Comparison of ENCODE assay signal across 30 mouse cellular contexts in the genomic region with DNA sequence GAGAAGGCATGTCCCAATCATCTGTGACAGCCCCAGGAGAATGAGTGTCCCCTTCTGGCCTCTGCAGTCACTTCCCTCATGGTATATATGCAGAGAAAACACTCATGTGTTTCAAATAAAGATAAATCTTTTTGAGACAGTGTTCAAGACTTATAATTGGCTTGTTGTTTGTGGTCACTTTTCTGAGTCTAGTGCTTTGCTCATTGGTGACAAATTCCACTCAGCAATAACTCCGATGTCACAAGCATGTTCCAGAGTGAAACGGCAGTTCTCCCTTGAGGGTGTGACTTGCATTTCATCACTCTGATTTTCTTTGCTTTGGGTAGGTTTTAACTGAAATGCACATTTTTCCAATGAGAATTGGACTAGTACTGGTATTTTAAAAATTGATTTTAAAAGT. TPM values are rescaled to one million over a fixed set of nuclear protein-coding genes. Genes with fewer than 3 reads are reported as not detected.
DNase-seq lines count a peak whose midpoint lies in the region; ATAC-seq and TF ChIP-seq lines count a peak whose summit lies in the region.
"Had no signal": no experiment of that assay in that cellular context is flagged by ENCODE, and none has a peak within 500 bp of the region (broad histone marks: within the 10 kb centered on the region; RNA-seq: fewer than 3 reads in every experiment).

No protein-coding gene starts in this region.

- 54% methylated on average over 2 of the region's 2 CpGs for WGBS in liver, postnatal 0 days (ENCODE audit: insufficient replicate concordance)
- 24% methylated on average over 2 of the region's 2 CpGs for WGBS in bone marrow, adult 2 months
- 26% methylated on average over 2 of the region's 2 CpGs for WGBS in macrophage (ENCODE audit: missing documents)

- H3K79me2 ChIP-seq in macrophage (ENCODE audit: inconsistent target): no peaks in the 10 kb centered on the region

- peaks cover 5% of the 10 kb centered on the region; the same call in 1 of the 2 replicates for H3K4me1 ChIP-seq in liver, postnatal 0 days (ENCODE audit: insufficient read depth)
- peaks cover 1% of the 10 kb centered on the region; the same call in 1 of the 2 replicates for H3K4me1 ChIP-seq in bone marrow, adult 2 months (ENCODE audit: control insufficient read depth, insufficient read depth, low read length)
- H3K4me1 ChIP-seq: embryonic facial prominence, embryonic 12.5 days; forebrain, embryonic 15.5 days; heart, embryonic 13.5 days; hindbrain, embryonic 10.5 days; intestine, embryonic 15.5 days; lung, embryonic 15.5 days; midbrain, embryonic 10.5 days; neural tube, embryonic 12.5 days had no signal

- 0 out of 2 replicates have a peak, but pooled peaks have one; percentile 37 for ATAC-seq in liver, postnatal 0 days
- ATAC-seq: CD4-positive, CD25-positive, alpha-beta regulatory T cell, adult 4 months; forebrain, embryonic 15.5 days; hindbrain, postnatal 0 days; intestine, embryonic 15.5 days; midbrain, embryonic 16.5 days had no signal

- peak overlapping the region; percentile 40; the same call in 1 of the 2 replicates for H3K27ac ChIP-seq in liver, postnatal 0 days (ENCODE audit: low read depth)
- H3K27ac ChIP-seq in bone marrow, adult 2 months (ENCODE audit: control insufficient read depth, insufficient read depth, low read depth, low read length, poor library complexity): peak overlapping the region; percentile 57
- peak overlapping the region; percentile 12; the same call in 1 of the 2 replicates for H3K27ac ChIP-seq in macrophage
- H3K27ac ChIP-seq: embryonic facial prominence, embryonic 12.5 days; forebrain, embryonic 15.5 days; gastrocnemius, adult 2 months; heart, embryonic 13.5 days; hindbrain, embryonic 10.5 days; hindbrain, postnatal 0 days; intestine, embryonic 15.5 days; kidney, postnatal 0 days; liver, embryonic 14.5 days; lung, embryonic 15.5 days; midbrain, embryonic 10.5 days; neural tube, embryonic 12.5 days had no signal

- no peak overlapping the region for H3K4me2 ChIP-seq in liver, postnatal 0 days (ENCODE audit: low read depth, low read length)
- H3K4me2 ChIP-seq: embryonic facial prominence, embryonic 12.5 days; forebrain, embryonic 15.5 days; heart, embryonic 13.5 days; intestine, embryonic 15.5 days; lung, embryonic 15.5 days; neural tube, embryonic 12.5 days had no signal

- H3K36me3 ChIP-seq in liver, postnatal 0 days (replicated peaks; ENCODE audit: insufficient read depth, low read length): no peaks in the 10 kb centered on the region
- no peaks in the 10 kb centered on the region for H3K36me3 ChIP-seq in macrophage (ENCODE audit: inconsistent target)
- H3K36me3 ChIP-seq: embryonic facial prominence, embryonic 12.5 days; forebrain, embryonic 15.5 days; heart, embryonic 13.5 days; hindbrain, embryonic 10.5 days; intestine, embryonic 15.5 days; lung, embryonic 15.5 days; midbrain, embryonic 10.5 days; neural tube, embryonic 12.5 days had no signal

- TF ChIP-seq EP300 in liver, postnatal 0 days (IDR thresholded peaks at IDR 0.05; ENCODE audit: low read depth): no peak

- H3K27me3 ChIP-seq in liver, postnatal 0 days (ENCODE audit: insufficient read depth, low read length): no peaks in the 10 kb centered on the region
- H3K27me3 ChIP-seq: embryonic facial prominence, embryonic 12.5 days; forebrain, embryonic 15.5 days; heart, embryonic 13.5 days; intestine, embryonic 15.5 days; lung, embryonic 15.5 days; neural tube, embryonic 12.5 days had no signal

- no peak overlapping the region for H3K4me3 ChIP-seq in liver, postnatal 0 days (ENCODE audit: low read depth, low read length)
- H3K4me3 ChIP-seq in bone marrow, adult 2 months (replicated peaks; ENCODE audit: control insufficient read depth, low read depth, low read length): no peak overlapping the region
- no peak overlapping the region for H3K4me3 ChIP-seq in macrophage (ENCODE audit: inconsistent target)
- H3K4me3 ChIP-seq: embryonic facial prominence, embryonic 12.5 days; forebrain, embryonic 15.5 days; gastrocnemius, adult 2 months; heart, embryonic 13.5 days; hindbrain, embryonic 10.5 days; intestine, embryonic 15.5 days; lung, embryonic 15.5 days; midbrain, embryonic 10.5 days; myocyte; neural tube, embryonic 12.5 days had no signal

- TF ChIP-seq POLR2A in bone marrow, adult 2 months (IDR thresholded peaks at IDR 0.05; ENCODE audit: borderline replicate concordance, control insufficient read depth, low read depth, low read length): no peak

- TF ChIP-seq CTCF in liver, postnatal 0 days (IDR thresholded peaks at IDR 0.05; ENCODE audit: low read depth): 0 out of 2 replicates have a peak, but pooled peaks have one; percentile 8
- no peak for TF ChIP-seq CTCF in bone marrow, adult 2 months (IDR thresholded peaks at IDR 0.05; ENCODE audit: control insufficient read depth, insufficient read depth, low read length)

- no peak overlapping the region for H3K9ac ChIP-seq in liver, postnatal 0 days (replicated peaks)
- H3K9ac ChIP-seq: embryonic facial prominence, embryonic 12.5 days; forebrain, embryonic 15.5 days; heart, embryonic 13.5 days; intestine, embryonic 15.5 days; liver, embryonic 14.5 days; lung, embryonic 15.5 days; neural tube, embryonic 12.5 days had no signal

- no peak for DNase-seq in liver, postnatal 0 days
- DNase-seq in liver: no peak
- DNase-seq in adrenal gland, adult 2 months: no peak
- DNase-seq in right cerebral cortex, postnatal 25 days: no peak
- no peak for DNase-seq in embryo, embryonic 9.5 days (ENCODE audit: extremely low spot score)
- DNase-seq: adrenal gland, postnatal 14 days; cerebellum, adult 2 months; cerebellum, postnatal 25 days; gastrocnemius, adult 2 months; gastrocnemius, postnatal 36 days; heart, postnatal 14 days; kidney, adult 2 months; kidney, postnatal 4 days; lung, postnatal 4 days had no signal

- no peaks in the 10 kb centered on the region for H3K9me3 ChIP-seq in liver, postnatal 0 days (ENCODE audit: low read length)
- H3K9me3 ChIP-seq: embryonic facial prominence, embryonic 12.5 days; forebrain, embryonic 15.5 days; heart, embryonic 13.5 days; hindbrain, embryonic 10.5 days; intestine, embryonic 15.5 days; lung, embryonic 15.5 days; midbrain, embryonic 10.5 days; neural tube, embryonic 12.5 days had no signal

RNA-seq across cellular contexts. Expression of gene Tet2, which starts 40.1 kb away (rescaled TPM):
- polyA plus RNA-seq in liver, postnatal 0 days (2015; fragmentation: Nextera tagmentation; extraction: Ambion mirVana): 3.9 and 4.3 TPM in 2 replicates
- polyA plus RNA-seq in bone marrow, adult 2 months (2011; ENCODE audit: insufficient read depth, insufficient read length, low replicate concordance, missing spikeins): 7.5 and 14.8 TPM in 2 replicates
- total RNA-seq in macrophage (2018; cell fraction: chromatin; rRNA removed): 1,000 to 10,000 TPM in 1 of 26 experiments, 100 to 1,000 TPM in 25; 342 to 1,153 (median 525) TPM
- 10 to 100 TPM; 13.8 to 42.5 (median 25.0) TPM for total RNA-seq in macrophage (2018; cell fraction: cytosol; rRNA removed)
- total RNA-seq in macrophage (2018; cell fraction: nucleus; rRNA removed): 1,000 to 10,000 TPM in 1 of 26 experiments, 100 to 1,000 TPM in 25; 179 to 1,389 (median 338) TPM
- polyA plus RNA-seq in macrophage (2018): 8.2 to 13.8 TPM (median 13.5 TPM) in 3 replicates
- 10 to 100 TPM; 28.4 to 35.9 TPM for total RNA-seq in adrenal gland, adult 2 months (2021)
- 9.4 and 10.5 TPM in 2 replicates for polyA plus RNA-seq in adrenal gland, adult 2 months (2012; rRNA removed)
